Mouse (Mus musculus): ENCODE results near the gene Rabgap1l.

DNA sequence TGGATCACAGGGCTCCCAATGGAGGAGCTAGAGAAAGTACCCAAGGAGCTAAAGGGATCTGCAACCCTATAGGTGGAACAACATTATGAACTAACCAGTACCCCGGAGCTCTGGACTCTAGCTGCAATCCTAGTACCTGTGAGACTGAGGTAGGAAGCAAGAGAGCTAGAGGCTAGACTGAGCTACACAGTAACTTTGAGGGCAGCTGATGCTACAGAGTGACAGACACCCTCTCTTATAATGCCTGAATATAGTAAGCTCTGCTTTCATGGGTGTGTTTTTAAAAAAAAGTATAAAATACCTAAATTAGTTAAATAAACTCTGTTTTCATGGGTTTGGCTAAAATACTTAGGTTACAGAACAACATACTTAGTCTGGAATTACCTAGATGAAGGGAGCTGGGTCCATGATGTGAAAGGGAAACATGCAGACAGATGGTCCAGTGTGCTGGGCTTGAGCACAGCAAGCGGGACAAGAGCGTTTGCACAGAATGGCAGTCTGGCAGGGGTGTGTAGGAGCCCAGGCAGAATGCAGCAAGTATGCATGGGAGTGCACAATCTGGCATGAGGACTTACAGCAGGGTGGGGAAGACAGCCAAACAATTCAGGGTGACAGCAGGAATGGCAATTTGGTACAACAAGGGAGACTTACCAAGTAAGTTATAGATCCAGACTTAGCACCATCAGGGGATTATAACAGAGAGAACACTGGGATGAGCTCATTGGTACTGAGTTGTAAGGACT is 514.9 kb downstream of the Rabgap1l start:
- TF ChIP-seq CTCF (IDR thresholded peaks at IDR 0.05) (no peak), EP300 (IDR thresholded peaks at IDR 0.05) (no peak)
